Mouse (Mus musculus): Measurements from ENCODE around the gene Gnb3. TPM values are rescaled to one million over a fixed set of nuclear protein-coding genes. Genes with fewer than 3 reads are reported as not detected.
"Not testable (repeated sequence)": the region's sequence is repeated elsewhere in the genome, so short reads cannot be mapped to it uniquely, and the experiment has no call there.

The Gnb3 gene
- polyA plus RNA-seq, 1 experiment from 2014 or later, result 4.2 TPM

GRCm38 (mm10) chr6:124802400-124802799, 37.7 kb downstream of the Gnb3 start:
- not testable (repeated sequence) for H3K27me3 ChIP-seq (ENCODE audit: control insufficient read depth, insufficient read depth, low read length); H3K9me3 ChIP-seq (replicated peaks; ENCODE audit: control insufficient read depth, low read length); H3K27ac ChIP-seq (ENCODE audit: low read length); ATAC-seq (replicated peaks; ENCODE audit: extremely low read depth, insufficient read depth, low FRiP score); H3K36me3 ChIP-seq (ENCODE audit: control insufficient read depth, insufficient read depth)
- WGBS, result 21% methylated on average over 5 of the region's 9 CpGs
- Histone ChIP-seq H3K4me3 (ENCODE audit: low read length) (peak overlapping the region; percentile 15; the same call in 1 of the 2 replicates), H3K4me1 (ENCODE audit: control insufficient read depth, insufficient read depth, low read length) (peaks cover 20% of the 10 kb centered on the region), H3K4me2 (ENCODE audit: low read depth, low read length) (peak overlapping the region; percentile 51), H3K9ac (ENCODE audit: low read length) (0 out of 2 replicates have a peak overlapping the region, but pooled peaks have one; percentile 26)

- H3K9ac ChIP-seq (ENCODE audit: low read length), result no peak overlapping the region
- H3K4me1 ChIP-seq (ENCODE audit: control insufficient read depth, insufficient read depth, low read length), result no peaks in the 10 kb centered on the region
- no peaks in the 10 kb centered on the region for H3K27me3 ChIP-seq (ENCODE audit: control insufficient read depth, insufficient read depth, low read length)
- H3K9me3 ChIP-seq (replicated peaks; ENCODE audit: control insufficient read depth, low read length), result no peaks in the 10 kb centered on the region
- H3K27ac ChIP-seq (ENCODE audit: low read length), result no peak overlapping the region
- no peak overlapping the region for H3K4me3 ChIP-seq (ENCODE audit: low read length)
- no peak for ATAC-seq (replicated peaks; ENCODE audit: extremely low read depth, insufficient read depth, low FRiP score)
- 77% methylated on average over 2 of the region's 2 CpGs for WGBS
- no peak overlapping the region for H3K4me2 ChIP-seq (ENCODE audit: low read depth, low read length)
- no peaks in the 10 kb centered on the region for H3K36me3 ChIP-seq (ENCODE audit: control insufficient read depth, insufficient read depth)
Observed at GRCm38 (mm10) chr6:124796200-124796599, 43.9 kb downstream of the Gnb3 start.

- H3K27me3 ChIP-seq (ENCODE audit: control insufficient read depth, insufficient read depth, low read length), result no peaks in the 10 kb centered on the region
- H3K4me1 ChIP-seq (ENCODE audit: control insufficient read depth, insufficient read depth, low read length), result no peaks in the 10 kb centered on the region
- H3K9ac ChIP-seq (ENCODE audit: low read length), result no peak overlapping the region
- ATAC-seq (replicated peaks; ENCODE audit: extremely low read depth, insufficient read depth, low FRiP score), result no peak
- H3K4me2 ChIP-seq (ENCODE audit: low read depth, low read length), result no peak overlapping the region
- 78% methylated on average over 4 of the region's 4 CpGs for WGBS
- no peaks in the 10 kb centered on the region for H3K36me3 ChIP-seq (ENCODE audit: control insufficient read depth, insufficient read depth)
- no peaks in the 10 kb centered on the region for H3K9me3 ChIP-seq (replicated peaks; ENCODE audit: control insufficient read depth, low read length)
- no peak overlapping the region for H3K4me3 ChIP-seq (ENCODE audit: low read length)
- H3K27ac ChIP-seq (ENCODE audit: low read length), result no peak overlapping the region
Observed at GRCm38 (mm10) chr6:124795781-124796180, 44.3 kb downstream of the Gnb3 start.

GRCm38 (mm10) chr6:124791911-124792310, 48.2 kb downstream of the Gnb3 start:
- no peak overlapping the region for H3K9ac ChIP-seq (ENCODE audit: low read length)
- no peaks in the 10 kb centered on the region for H3K36me3 ChIP-seq (ENCODE audit: control insufficient read depth, insufficient read depth)
- WGBS, result 76% methylated on average over 3 of the region's 3 CpGs
- no peaks in the 10 kb centered on the region for H3K9me3 ChIP-seq (replicated peaks; ENCODE audit: control insufficient read depth, low read length)
- no peak for ATAC-seq (replicated peaks; ENCODE audit: extremely low read depth, insufficient read depth, low FRiP score)
- no peak overlapping the region for H3K27ac ChIP-seq (ENCODE audit: low read length)
- no peaks in the 10 kb centered on the region for H3K27me3 ChIP-seq (ENCODE audit: control insufficient read depth, insufficient read depth, low read length)
- H3K4me2 ChIP-seq (ENCODE audit: low read depth, low read length), result no peak overlapping the region
- no peaks in the 10 kb centered on the region for H3K4me1 ChIP-seq (ENCODE audit: control insufficient read depth, insufficient read depth, low read length)
- H3K4me3 ChIP-seq (ENCODE audit: low read length), result no peak overlapping the region

- Histone ChIP-seq H3K36me3 (ENCODE audit: control insufficient read depth, insufficient read depth) (no peaks in the 10 kb centered on the region), H3K4me3 (ENCODE audit: low read length) (no peak overlapping the region), H3K4me1 (ENCODE audit: control insufficient read depth, insufficient read depth, low read length) (no peaks in the 10 kb centered on the region), H3K9ac (ENCODE audit: low read length) (no peak overlapping the region), H3K27ac (ENCODE audit: low read length) (no peak overlapping the region), H3K27me3 (ENCODE audit: control insufficient read depth, insufficient read depth, low read length) (no peaks in the 10 kb centered on the region), H3K9me3 (replicated peaks; ENCODE audit: control insufficient read depth, low read length) (no peaks in the 10 kb centered on the region), H3K4me2 (ENCODE audit: low read depth, low read length) (no peak overlapping the region)
- WGBS, result 60% methylated on average over 4 of the region's 4 CpGs
- no peak for ATAC-seq (replicated peaks; ENCODE audit: extremely low read depth, insufficient read depth, low FRiP score)
Observed at GRCm38 (mm10) chr6:124790121-124790520, 50.0 kb downstream of the Gnb3 start.

- no peak overlapping the region for H3K4me3 ChIP-seq (ENCODE audit: low read length)
- no peaks in the 10 kb centered on the region for H3K9me3 ChIP-seq (replicated peaks; ENCODE audit: control insufficient read depth, low read length)
- WGBS, result 75% methylated on average over 4 of the region's 4 CpGs
- no peak for ATAC-seq (replicated peaks; ENCODE audit: extremely low read depth, insufficient read depth, low FRiP score)
- no peaks in the 10 kb centered on the region for H3K4me1 ChIP-seq (ENCODE audit: control insufficient read depth, insufficient read depth, low read length)
- no peaks in the 10 kb centered on the region for H3K27me3 ChIP-seq (ENCODE audit: control insufficient read depth, insufficient read depth, low read length)
- H3K27ac ChIP-seq (ENCODE audit: low read length), result no peak overlapping the region
- no peaks in the 10 kb centered on the region for H3K36me3 ChIP-seq (ENCODE audit: control insufficient read depth, insufficient read depth)
- no peak overlapping the region for H3K4me2 ChIP-seq (ENCODE audit: low read depth, low read length)
- H3K9ac ChIP-seq (ENCODE audit: low read length), result no peak overlapping the region
Observed at GRCm38 (mm10) chr6:124789519-124789918, 50.6 kb downstream of the Gnb3 start.

GRCm38 (mm10) chr6:124787722-124788121, 52.4 kb downstream of the Gnb3 start:
- Histone ChIP-seq H3K27ac (ENCODE audit: low read length) (no peak overlapping the region), H3K4me1 (ENCODE audit: control insufficient read depth, insufficient read depth, low read length) (no peaks in the 10 kb centered on the region), H3K9ac (ENCODE audit: low read length) (no peak overlapping the region), H3K9me3 (replicated peaks; ENCODE audit: control insufficient read depth, low read length) (no peaks in the 10 kb centered on the region), H3K36me3 (ENCODE audit: control insufficient read depth, insufficient read depth) (no peaks in the 10 kb centered on the region), H3K4me3 (ENCODE audit: low read length) (no peak overlapping the region), H3K4me2 (ENCODE audit: low read depth, low read length) (no peak overlapping the region), H3K27me3 (ENCODE audit: control insufficient read depth, insufficient read depth, low read length) (no peaks in the 10 kb centered on the region)
- 74% methylated on average over 10 of the region's 10 CpGs for WGBS
- no peak for ATAC-seq (replicated peaks; ENCODE audit: extremely low read depth, insufficient read depth, low FRiP score)

GRCm38 (mm10) chr6:124786756-124787420, 53.2 kb downstream of the Gnb3 start:
- Histone ChIP-seq H3K4me1 (ENCODE audit: control insufficient read depth, insufficient read depth, low read length) (peaks cover 2% of the 10 kb centered on the region; the same call in 1 of the 2 replicates), H3K27me3 (ENCODE audit: control insufficient read depth, insufficient read depth, low read length) (no peaks in the 10 kb centered on the region), H3K9ac (ENCODE audit: low read length) (no peak overlapping the region), H3K4me3 (ENCODE audit: low read length) (no peak overlapping the region), H3K9me3 (replicated peaks; ENCODE audit: control insufficient read depth, low read length) (no peaks in the 10 kb centered on the region), H3K27ac (ENCODE audit: low read length) (no peak overlapping the region), H3K36me3 (ENCODE audit: control insufficient read depth, insufficient read depth) (no peaks in the 10 kb centered on the region), H3K4me2 (ENCODE audit: low read depth, low read length) (no peak overlapping the region)
- ATAC-seq (replicated peaks; ENCODE audit: extremely low read depth, insufficient read depth, low FRiP score), result no peak
- WGBS, result 47% methylated on average over 8 of the region's 8 CpGs

All from heart, embryonic 16.5 days (tissue).